Mouse (Mus musculus): ENCODE data around the gene Tyw1. TPM values are rescaled to one million over a fixed set of nuclear protein-coding genes. Genes with fewer than 3 reads are reported as not detected.

Tyw1 gene
- polyA plus RNA-seq, 1 experiment from 2014 or later = 22.9 TPM

- H3K9ac ChIP-seq = no peak overlapping the region
- WGBS = 78% methylated on average over 9 of the region's 9 CpGs
- no peak for ATAC-seq (replicated peaks)
Measured at GRCm38 (mm10) chr5:130328366-130328765, 72.9 kb downstream of the Tyw1 start.

GRCm38 (mm10) chr5:130329889-130330288, 74.5 kb downstream of the Tyw1 start:
- Histone ChIP-seq H3K9me3 (no peaks in the 10 kb centered on the region), H3K4me1 (peaks cover 3% of the 10 kb centered on the region; the same call in 1 of the 2 replicates), H3K27ac (no peak overlapping the region), H3K27me3 (replicated peaks) (no peaks in the 10 kb centered on the region), H3K9ac (no peak overlapping the region), H3K4me3 (no peak overlapping the region), H3K36me3 (replicated peaks) (no peaks in the 10 kb centered on the region), H3K4me2 (no peak overlapping the region)
- no peak for ATAC-seq (replicated peaks)
- 82% methylated on average over 2 of the region's 2 CpGs for WGBS

More at GRCm38 (mm10) chr5:130328366-130328765, 72.9 kb downstream of the Tyw1 start:
- Histone ChIP-seq H3K36me3 (replicated peaks) (no peaks in the 10 kb centered on the region; the same call in 1 of the 2 replicates), H3K4me2 (no peak overlapping the region), H3K27ac (no peak overlapping the region), H3K4me1 (peaks cover 1% of the 10 kb centered on the region; the same call in 1 of the 2 replicates), H3K27me3 (replicated peaks) (no peaks in the 10 kb centered on the region), H3K9me3 (no peaks in the 10 kb centered on the region), H3K4me3 (no peak overlapping the region)

GRCm38 (mm10) chr5:130330801-130331200, 75.4 kb downstream of the Tyw1 start:
- no peaks in the 10 kb centered on the region for H3K9me3 ChIP-seq
- no peak overlapping the region for H3K9ac ChIP-seq
- 0 out of 2 replicates have a peak overlapping the region, but pooled peaks have one; percentile 3 for H3K27ac ChIP-seq
- 82% methylated on average over 4 of the region's 4 CpGs for WGBS
- no peaks in the 10 kb centered on the region; the same call in 1 of the 2 replicates for H3K36me3 ChIP-seq (replicated peaks)
- ATAC-seq (replicated peaks) = no peak
- no peak overlapping the region for H3K4me2 ChIP-seq
- peaks cover 3% of the 10 kb centered on the region; the same call in 1 of the 2 replicates for H3K4me1 ChIP-seq
- H3K27me3 ChIP-seq (replicated peaks) = no peaks in the 10 kb centered on the region
- no peak overlapping the region for H3K4me3 ChIP-seq

- Histone ChIP-seq H3K27me3 (replicated peaks) (no peaks in the 10 kb centered on the region), H3K27ac (peak overlapping the region; percentile 25; the same call in 1 of the 2 replicates), H3K9me3 (no peaks in the 10 kb centered on the region), H3K4me1 (peaks cover 3% of the 10 kb centered on the region; the same call in 1 of the 2 replicates), H3K4me3 (no peak overlapping the region), H3K9ac (no peak overlapping the region), H3K4me2 (no peak overlapping the region), H3K36me3 (replicated peaks) (no peaks in the 10 kb centered on the region; the same call in 1 of the 2 replicates)
- 63% methylated on average over 4 of the region's 4 CpGs for WGBS
- no peak for ATAC-seq (replicated peaks)
Measured at GRCm38 (mm10) chr5:130331206-130331605, 75.8 kb downstream of the Tyw1 start.

- no peaks in the 10 kb centered on the region for H3K27me3 ChIP-seq (replicated peaks)
- no peak overlapping the region for H3K4me2 ChIP-seq
- WGBS = 82% methylated on average over 7 of the region's 7 CpGs
- no peak overlapping the region for H3K9ac ChIP-seq
- no peaks in the 10 kb centered on the region; the same call in 1 of the 2 replicates for H3K36me3 ChIP-seq (replicated peaks)
- H3K27ac ChIP-seq = no peak overlapping the region
- peaks cover 3% of the 10 kb centered on the region; the same call in 1 of the 2 replicates for H3K4me1 ChIP-seq
- ATAC-seq (replicated peaks) = no peak
- no peak overlapping the region for H3K4me3 ChIP-seq
- no peaks in the 10 kb centered on the region for H3K9me3 ChIP-seq
Measured at GRCm38 (mm10) chr5:130333566-130333965, 78.1 kb downstream of the Tyw1 start.

GRCm38 (mm10) chr5:130333971-130334370, 78.6 kb downstream of the Tyw1 start:
- 86% methylated on average over 11 of the region's 11 CpGs for WGBS
- no peak for ATAC-seq (replicated peaks)
- Histone ChIP-seq H3K27me3 (replicated peaks) (no peaks in the 10 kb centered on the region), H3K36me3 (replicated peaks) (no peaks in the 10 kb centered on the region; the same call in 1 of the 2 replicates), H3K9me3 (no peaks in the 10 kb centered on the region), H3K27ac (no peak overlapping the region), H3K4me2 (no peak overlapping the region), H3K4me1 (peaks cover 3% of the 10 kb centered on the region; the same call in 1 of the 2 replicates), H3K4me3 (no peak overlapping the region), H3K9ac (no peak overlapping the region)

- ATAC-seq (replicated peaks) = no peak
- Histone ChIP-seq H3K36me3 (replicated peaks) (peaks cover 6% of the 10 kb centered on the region; the same call in 1 of the 2 replicates), H3K4me2 (no peak overlapping the region), H3K9me3 (no peaks in the 10 kb centered on the region), H3K27ac (no peak overlapping the region), H3K27me3 (replicated peaks) (no peaks in the 10 kb centered on the region), H3K4me1 (peaks cover 3% of the 10 kb centered on the region; the same call in 1 of the 2 replicates), H3K4me3 (no peak overlapping the region), H3K9ac (no peak overlapping the region)
- 98% methylated on average over 4 of the region's 4 CpGs for WGBS
Measured at GRCm38 (mm10) chr5:130335462-130335861, 80.0 kb downstream of the Tyw1 start.

GRCm38 (mm10) chr5:130340656-130341055, 85.2 kb downstream of the Tyw1 start:
- ATAC-seq (replicated peaks) = no peak
- no peaks in the 10 kb centered on the region for H3K9me3 ChIP-seq
- no peaks in the 10 kb centered on the region for H3K4me1 ChIP-seq
- H3K36me3 ChIP-seq (replicated peaks) = peaks cover 10% of the 10 kb centered on the region; the same call in 1 of the 2 replicates
- H3K27me3 ChIP-seq (replicated peaks) = no peaks in the 10 kb centered on the region
- WGBS = 90% methylated on average over 15 of the region's 15 CpGs
- H3K9ac ChIP-seq = no peak overlapping the region
- no peak overlapping the region for H3K4me2 ChIP-seq
- no peak overlapping the region for H3K4me3 ChIP-seq
- no peak overlapping the region for H3K27ac ChIP-seq

- H3K36me3 ChIP-seq (replicated peaks) = peaks cover 9% of the 10 kb centered on the region; the same call in 1 of the 2 replicates
- 94% methylated on average over 7 of the region's 7 CpGs for WGBS
- H3K27ac ChIP-seq = no peak overlapping the region
- H3K9ac ChIP-seq = no peak overlapping the region
- ATAC-seq (replicated peaks) = no peak
- H3K9me3 ChIP-seq = no peaks in the 10 kb centered on the region
- no peaks in the 10 kb centered on the region for H3K4me1 ChIP-seq
- H3K4me3 ChIP-seq = no peak overlapping the region
- no peak overlapping the region for H3K4me2 ChIP-seq
- H3K27me3 ChIP-seq (replicated peaks) = no peaks in the 10 kb centered on the region
Measured at GRCm38 (mm10) chr5:130344999-130345398, 89.6 kb downstream of the Tyw1 start.

GRCm38 (mm10) chr5:130345871-130346270, 90.5 kb downstream of the Tyw1 start:
- ATAC-seq (replicated peaks) = no peak
- WGBS = 94% methylated on average over 2 of the region's 2 CpGs
- Histone ChIP-seq H3K4me2 (no peak overlapping the region), H3K9me3 (no peaks in the 10 kb centered on the region), H3K9ac (no peak overlapping the region), H3K4me3 (no peak overlapping the region), H3K27me3 (replicated peaks) (no peaks in the 10 kb centered on the region), H3K27ac (no peak overlapping the region), H3K36me3 (replicated peaks) (peaks cover under 1% of the 10 kb centered on the region; the same call in 1 of the 2 replicates), H3K4me1 (no peaks in the 10 kb centered on the region)

GRCm38 (mm10) chr5:130355223-130355622, 99.8 kb downstream of the Tyw1 start:
- Histone ChIP-seq H3K4me1 (no peaks in the 10 kb centered on the region), H3K36me3 (replicated peaks) (no peaks in the 10 kb centered on the region), H3K9me3 (no peaks in the 10 kb centered on the region), H3K27ac (no peak overlapping the region), H3K27me3 (replicated peaks) (no peaks in the 10 kb centered on the region), H3K4me3 (no peak overlapping the region), H3K4me2 (no peak overlapping the region), H3K9ac (no peak overlapping the region)
- 67% methylated on average over 7 of the region's 7 CpGs for WGBS
- no peak for ATAC-seq (replicated peaks)

- no peaks in the 10 kb centered on the region for H3K4me1 ChIP-seq
- no peak for ATAC-seq (replicated peaks)
- H3K27me3 ChIP-seq (replicated peaks) = no peaks in the 10 kb centered on the region
- no peak overlapping the region for H3K9ac ChIP-seq
- H3K36me3 ChIP-seq (replicated peaks) = no peaks in the 10 kb centered on the region
- no peak overlapping the region for H3K4me3 ChIP-seq
- no peak overlapping the region for H3K4me2 ChIP-seq
- H3K27ac ChIP-seq = no peak overlapping the region
- 57% methylated on average over 4 of the region's 4 CpGs for WGBS
- no peaks in the 10 kb centered on the region for H3K9me3 ChIP-seq
Measured at GRCm38 (mm10) chr5:130363111-130363510, 107.7 kb downstream of the Tyw1 start.

GRCm38 (mm10) chr5:130363773-130364172, 108.4 kb downstream of the Tyw1 start:
- Histone ChIP-seq H3K27ac (no peak overlapping the region), H3K9me3 (no peaks in the 10 kb centered on the region), H3K36me3 (replicated peaks) (no peaks in the 10 kb centered on the region), H3K27me3 (replicated peaks) (no peaks in the 10 kb centered on the region), H3K9ac (no peak overlapping the region), H3K4me1 (no peaks in the 10 kb centered on the region), H3K4me3 (no peak overlapping the region), H3K4me2 (no peak overlapping the region)
- no peak for ATAC-seq (replicated peaks)
- 59% methylated on average over 3 of the region's 3 CpGs for WGBS
